Mouse (Mus musculus) stomach, postnatal 0 days (tissue): ENCODE measurements around the gene Ifitm10.

Source experiments
- CTCF ChIP-seq: IDR thresholded peaks from 2 replicates; pipeline ENCODE4 v1.5.1; 2016; ENCODE audit warnings: antibody characterized with exemption, low read depth, mild to moderate bottlenecking, moderate library complexity
- EP300 ChIP-seq: optimal IDR thresholded peaks from 2 replicates; pipeline ENCODE3; 2016; ENCODE audit warnings: antibody characterized with exemption

DNA sequence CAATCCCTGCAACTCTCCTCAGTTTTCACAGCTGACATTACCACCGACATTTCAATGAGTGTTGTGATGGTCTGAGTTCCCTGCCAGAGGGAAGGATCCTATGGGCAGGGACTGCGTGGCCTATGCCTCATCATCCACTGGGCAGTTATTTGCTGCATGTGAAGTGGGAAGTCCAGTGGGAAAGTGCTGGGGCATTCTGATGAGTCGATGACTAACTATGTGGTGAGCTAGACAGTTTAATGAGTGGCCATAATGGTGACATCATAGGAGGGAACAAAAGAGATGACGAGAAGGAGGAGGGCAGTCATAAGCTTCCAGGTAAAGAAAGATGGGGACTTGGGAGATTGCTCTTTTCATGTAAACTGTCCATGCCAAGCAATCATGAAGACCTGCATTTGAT is 10.4 kb downstream of the Ifitm10 start:
- TF ChIP-seq CTCF: no peak
- TF ChIP-seq EP300: no peak
